Comparison of ENCODE assay signal across 9 mouse cellular contexts in the genomic region with DNA sequence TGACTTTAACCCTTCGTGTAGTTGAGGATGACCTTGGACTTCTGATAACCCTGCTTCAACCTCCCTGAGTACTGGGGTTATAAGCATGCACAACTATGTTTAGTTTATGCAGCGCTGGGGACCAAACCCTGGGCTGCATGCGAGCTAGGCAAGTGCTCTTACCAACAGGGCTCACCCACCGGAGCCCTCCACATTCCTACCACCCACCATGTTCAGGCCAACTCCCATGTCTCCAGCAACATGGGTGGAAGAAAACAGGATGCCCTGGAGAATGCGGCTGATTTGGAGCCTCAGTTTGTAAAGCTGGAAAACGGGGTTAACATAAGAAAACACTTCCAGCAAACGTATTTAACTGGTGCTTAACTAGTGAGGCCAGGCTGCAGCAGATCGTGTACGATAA. TPM values are rescaled to one million over a fixed set of nuclear protein-coding genes. Genes with fewer than 3 reads are reported as not detected.
DNase-seq lines count a peak whose midpoint lies in the region; ATAC-seq and TF ChIP-seq lines count a peak whose summit lies in the region.
"Had no signal": no experiment of that assay in that cellular context is flagged by ENCODE, and none has a peak within 500 bp of the region (broad histone marks: within the 10 kb centered on the region; RNA-seq: fewer than 3 reads in every experiment).

No protein-coding gene starts in this region.

- H3K4me3 ChIP-seq in layer of hippocampus, adult 2 months: peak overlapping the region; percentile 82
- peak overlapping the region; percentile 83 for H3K4me3 ChIP-seq in embryonic facial prominence, embryonic 10.5 days
- peak overlapping the region; percentile 66 for H3K4me3 ChIP-seq in intestine, embryonic 15.5 days (replicated peaks)
- peak overlapping the region; percentile 56 for H3K4me3 ChIP-seq in neural tube, embryonic 12.5 days

- H3K4me1 ChIP-seq in embryonic facial prominence, embryonic 10.5 days: peaks cover 68% of the 10 kb centered on the region
- H3K4me1 ChIP-seq in intestine, embryonic 15.5 days (replicated peaks): peaks cover 15% of the 10 kb centered on the region
- 0 out of 2 replicates have a peak, but pooled peaks cover 9% of the 10 kb centered on the region for H3K4me1 ChIP-seq in neural tube, embryonic 12.5 days

- H3K27ac ChIP-seq in layer of hippocampus, adult 2 months: peak overlapping the region; percentile 89
- H3K27ac ChIP-seq in embryonic facial prominence, embryonic 10.5 days (replicated peaks): peak overlapping the region; percentile 89
- no peak overlapping the region for H3K27ac ChIP-seq in intestine, embryonic 15.5 days
- no peak overlapping the region for H3K27ac ChIP-seq in neural tube, embryonic 12.5 days

- H3K4me2 ChIP-seq in intestine, embryonic 15.5 days (replicated peaks): peak overlapping the region; percentile 87
- peak overlapping the region; percentile 86 for H3K4me2 ChIP-seq in neural tube, embryonic 12.5 days (replicated peaks)

- no peak for TF ChIP-seq CTCF in layer of hippocampus, adult 2 months (conservative IDR thresholded peaks at IDR 0.05)

- ATAC-seq in intestine, embryonic 15.5 days: no peak
- ATAC-seq in neural tube, embryonic 12.5 days (ENCODE audit: low FRiP score, low read depth): no peak
- ATAC-seq in activated CD4-positive, CD25-positive, alpha-beta regulatory T cell, adult 4 months: no peak

- H3K9ac ChIP-seq in intestine, embryonic 15.5 days: peak overlapping the region; percentile 75
- H3K9ac ChIP-seq in neural tube, embryonic 12.5 days: no peak overlapping the region

- 22% methylated on average over 9 of the region's 9 CpGs for WGBS in embryonic facial prominence, embryonic 10.5 days
- 21% methylated on average over 9 of the region's 9 CpGs for WGBS in intestine, embryonic 15.5 days
- WGBS in neural tube, embryonic 12.5 days: 27% methylated on average over 9 of the region's 9 CpGs

- no peaks in the 10 kb centered on the region for H3K9me3 ChIP-seq in embryonic facial prominence, embryonic 10.5 days
- no peaks in the 10 kb centered on the region for H3K9me3 ChIP-seq in intestine, embryonic 15.5 days
- no peaks in the 10 kb centered on the region for H3K9me3 ChIP-seq in neural tube, embryonic 12.5 days

- no peak for DNase-seq in layer of hippocampus, adult 2 months (ENCODE audit: low spot score in 2 of 2)
- DNase-seq in layer of hippocampus, adult 11-12 months (ENCODE audit: low spot score): no peak
- no peak for DNase-seq in embryonic facial prominence, embryonic 10.5 days (ENCODE audit: low spot score)
- no peak for DNase-seq in thymus, postnatal 14 days
- DNase-seq in urinary bladder, postnatal 36 days (ENCODE audit: low spot score in 2 of 2): no peak

- no peaks in the 10 kb centered on the region; the same call in 1 of the 2 replicates for H3K27me3 ChIP-seq in embryonic facial prominence, embryonic 10.5 days (replicated peaks; ENCODE audit: low read depth, poor library complexity, severe bottlenecking)
- H3K27me3 ChIP-seq in intestine, embryonic 15.5 days (replicated peaks): no peaks in the 10 kb centered on the region
- no peaks in the 10 kb centered on the region for H3K27me3 ChIP-seq in neural tube, embryonic 12.5 days (replicated peaks)

- H3K36me3 ChIP-seq in embryonic facial prominence, embryonic 10.5 days (replicated peaks): peaks cover 13% of the 10 kb centered on the region
- H3K36me3 ChIP-seq in intestine, embryonic 15.5 days: no peaks in the 10 kb centered on the region
- H3K36me3 ChIP-seq in neural tube, embryonic 12.5 days: no peaks in the 10 kb centered on the region

RNA-seq across cellular contexts. Expression of a gene that starts 0.7 kb away (rescaled TPM):
- total RNA-seq in layer of hippocampus, adult 2 months (2021): 10 to 100 TPM; 16.4 to 21.5 TPM
- 30.9 and 31.0 TPM in 2 replicates for polyA plus RNA-seq in embryonic facial prominence, embryonic 10.5 days (2016; fragmentation: Nextera tagmentation; extraction: Ambion mirVana)
- 38.0 and 38.8 TPM in 2 replicates for polyA plus RNA-seq in intestine, embryonic 15.5 days (2015; fragmentation: Nextera tagmentation; extraction: Ambion mirVana)
- 33.9 and 35.4 TPM in 2 replicates for polyA plus RNA-seq in neural tube, embryonic 12.5 days (2016; fragmentation: Nextera tagmentation; extraction: Ambion mirVana)
- polyA plus RNA-seq in activated CD4-positive, CD25-positive, alpha-beta regulatory T cell, adult 4 months (2017; shearing (Covaris generic)): 1 to 10 TPM; 2.8 to 4.0 TPM

RNA-seq across cellular contexts. Expression of a gene that starts 4.8 kb away (rescaled TPM):
- 10 to 100 TPM; 27.0 to 27.9 TPM for total RNA-seq in layer of hippocampus, adult 2 months (2021)
- 10.6 and 12.2 TPM in 2 replicates for polyA plus RNA-seq in embryonic facial prominence, embryonic 10.5 days (2016; fragmentation: Nextera tagmentation; extraction: Ambion mirVana)
- polyA plus RNA-seq in intestine, embryonic 15.5 days (2015; fragmentation: Nextera tagmentation; extraction: Ambion mirVana): 17.5 and 18.4 TPM in 2 replicates
- 24.4 and 27.2 TPM in 2 replicates for polyA plus RNA-seq in neural tube, embryonic 12.5 days (2016; fragmentation: Nextera tagmentation; extraction: Ambion mirVana)
- 10 to 100 TPM in 1 of 2 experiments, 1 to 10 TPM in 1; 8.9 to 11.4 TPM for polyA plus RNA-seq in activated CD4-positive, CD25-positive, alpha-beta regulatory T cell, adult 4 months (2017; shearing (Covaris generic))

RNA-seq across cellular contexts. Expression of a gene that starts 31.4 kb away (rescaled TPM):
- total RNA-seq in layer of hippocampus, adult 2 months (2021): 100 to 1,000 TPM; 198 to 200 TPM
- 38.2 and 38.6 TPM in 2 replicates for polyA plus RNA-seq in embryonic facial prominence, embryonic 10.5 days (2016; fragmentation: Nextera tagmentation; extraction: Ambion mirVana)
- 42.4 and 42.5 TPM in 2 replicates for polyA plus RNA-seq in intestine, embryonic 15.5 days (2015; fragmentation: Nextera tagmentation; extraction: Ambion mirVana)
- polyA plus RNA-seq in neural tube, embryonic 12.5 days (2016; fragmentation: Nextera tagmentation; extraction: Ambion mirVana): 65.1 and 67.1 TPM in 2 replicates
- polyA plus RNA-seq in activated CD4-positive, CD25-positive, alpha-beta regulatory T cell, adult 4 months (2017; shearing (Covaris generic)): 10 to 100 TPM; 17.2 to 23.9 TPM

RNA-seq across cellular contexts. Expression of a gene that starts 49.7 kb away (rescaled TPM):
- not detected for total RNA-seq in layer of hippocampus, adult 2 months (2021)
- polyA plus RNA-seq in embryonic facial prominence, embryonic 10.5 days (2016; fragmentation: Nextera tagmentation; extraction: Ambion mirVana): 0.20 TPM in 1 of 2 replicates, not detected in the other
- polyA plus RNA-seq in intestine, embryonic 15.5 days (2015; fragmentation: Nextera tagmentation; extraction: Ambion mirVana): not detected in 2 replicates
- polyA plus RNA-seq in neural tube, embryonic 12.5 days (2016; fragmentation: Nextera tagmentation; extraction: Ambion mirVana): 0.45 TPM in 1 of 2 replicates, not detected in the other
- polyA plus RNA-seq in activated CD4-positive, CD25-positive, alpha-beta regulatory T cell, adult 4 months (2017; shearing (Covaris generic)): not detected
- total RNA-seq: adrenal gland, postnatal 10 days had no signal

Comparison
In these comparisons a context has a peak if more than half of its experiments do, and no peak if none do; other contexts are left out.
1. H3K27ac ChIP-seq: peak in layer of hippocampus, adult 2 months (single experiment) and embryonic facial prominence, embryonic 10.5 days (single experiment); none in intestine, embryonic 15.5 days (single experiment) and neural tube, embryonic 12.5 days (single experiment).
2. Peak in every context shown above with its lines, with median percentiles within 50 percentile points of each other: H3K4me3 ChIP-seq.